Mouse (Mus musculus): Measurements from ENCODE around the gene Cttnbp2. TPM values are rescaled to one million over a fixed set of nuclear protein-coding genes. Genes with fewer than 3 reads are reported as not detected.

The Cttnbp2 gene
- polyA plus RNA-seq, 1 experiment from 2014 or later, result 10.5 TPM

Small RNAs within 50 kb of the gene (microRNA-seq; reads per million reads assigned to microRNA genes)
- gene Gm26233, result not detected

Measured in heart, embryonic 12.5 days (tissue).